Mouse (Mus musculus): Measurements from ENCODE around the gene Senp7. TPM values are rescaled to one million over a fixed set of nuclear protein-coding genes. Genes with fewer than 3 reads are reported as not detected.
A peak's percentile ranks its signal among the peaks of the same experiment; 100 is the strongest.
"Not testable (repeated sequence)": the region's sequence is repeated elsewhere in the genome, so short reads cannot be mapped to it uniquely, and the experiment has no call there.

The Senp7 gene
- total RNA-seq, 1 experiment from 2014 or later, result 127 TPM

- ATAC-seq (ENCODE audit: extremely low read depth, insufficient number of reproducible peaks, low FRiP score, poor library complexity, severe bottlenecking), result no peak
These were observed 69.4 kb downstream of the Senp7 start for GRCm38 (mm10) chr16:56117327-56118180.

- ATAC-seq (ENCODE audit: extremely low read depth, insufficient number of reproducible peaks, low FRiP score, poor library complexity, severe bottlenecking), result no peak
These were observed 74.4 kb downstream of the Senp7 start for GRCm38 (mm10) chr16:56122517-56122916.

- no peak for ATAC-seq (ENCODE audit: extremely low read depth, insufficient number of reproducible peaks, low FRiP score, poor library complexity, severe bottlenecking)
These were observed 75.9 kb downstream of the Senp7 start for GRCm38 (mm10) chr16:56124045-56124444.

- ATAC-seq (ENCODE audit: extremely low read depth, insufficient number of reproducible peaks, low FRiP score, poor library complexity, severe bottlenecking), result peak; percentile 70; the same call in 1 of the 2 replicates
These were observed 83.5 kb downstream of the Senp7 start for GRCm38 (mm10) chr16:56131666-56132065.

GRCm38 (mm10) chr16:56134149-56134548, 86.0 kb downstream of the Senp7 start:
- no peak for ATAC-seq (ENCODE audit: extremely low read depth, insufficient number of reproducible peaks, low FRiP score, poor library complexity, severe bottlenecking)

GRCm38 (mm10) chr16:56137672-56138071, 89.5 kb downstream of the Senp7 start:
- ATAC-seq (ENCODE audit: extremely low read depth, insufficient number of reproducible peaks, low FRiP score, poor library complexity, severe bottlenecking), result not testable (repeated sequence)

- no peak for ATAC-seq (ENCODE audit: extremely low read depth, insufficient number of reproducible peaks, low FRiP score, poor library complexity, severe bottlenecking)
These were observed 91.8 kb downstream of the Senp7 start for GRCm38 (mm10) chr16:56139921-56140320.

GRCm38 (mm10) chr16:56144876-56145555, 96.9 kb downstream of the Senp7 start:
- ATAC-seq (ENCODE audit: extremely low read depth, insufficient number of reproducible peaks, low FRiP score, poor library complexity, severe bottlenecking), result no peak

- no peak for ATAC-seq (ENCODE audit: extremely low read depth, insufficient number of reproducible peaks, low FRiP score, poor library complexity, severe bottlenecking)
These were observed 99.5 kb downstream of the Senp7 start for GRCm38 (mm10) chr16:56147679-56148078.

- ATAC-seq (ENCODE audit: extremely low read depth, insufficient number of reproducible peaks, low FRiP score, poor library complexity, severe bottlenecking), result no peak
These were observed 115.3 kb downstream of the Senp7 start for GRCm38 (mm10) chr16:56163466-56163865.

- ATAC-seq (ENCODE audit: extremely low read depth, insufficient number of reproducible peaks, low FRiP score, poor library complexity, severe bottlenecking), result no peak
These were observed 122.1 kb downstream of the Senp7 start for GRCm38 (mm10) chr16:56170247-56170646.

- ATAC-seq (ENCODE audit: extremely low read depth, insufficient number of reproducible peaks, low FRiP score, poor library complexity, severe bottlenecking), result no peak
These were observed 127.9 kb downstream of the Senp7 start for GRCm38 (mm10) chr16:56175867-56176581.

- ATAC-seq (ENCODE audit: extremely low read depth, insufficient number of reproducible peaks, low FRiP score, poor library complexity, severe bottlenecking), result no peak
These were observed 138.7 kb downstream of the Senp7 start for GRCm38 (mm10) chr16:56186863-56187262.

GRCm38 (mm10) chr16:56188198-56188597, 140.1 kb downstream of the Senp7 start:
- ATAC-seq (ENCODE audit: extremely low read depth, insufficient number of reproducible peaks, low FRiP score, poor library complexity, severe bottlenecking), result no peak

GRCm38 (mm10) chr16:56204051-56204450, 155.9 kb downstream of the Senp7 start, which contains the start of gene Impg2:
Gene Impg2 (plus strand): TSS chr16:56204313.
- ATAC-seq (ENCODE audit: extremely low read depth, insufficient number of reproducible peaks, low FRiP score, poor library complexity, severe bottlenecking), result no peak

GRCm38 (mm10) chr16:56212740-56213139, 164.6 kb downstream of the Senp7 start:
- no peak for ATAC-seq (ENCODE audit: extremely low read depth, insufficient number of reproducible peaks, low FRiP score, poor library complexity, severe bottlenecking)

- no peak for ATAC-seq (ENCODE audit: extremely low read depth, insufficient number of reproducible peaks, low FRiP score, poor library complexity, severe bottlenecking)
These were observed 179.5 kb downstream of the Senp7 start for GRCm38 (mm10) chr16:56227686-56228085.

GRCm38 (mm10) chr16:56229455-56229854, 181.3 kb downstream of the Senp7 start:
- no peak for ATAC-seq (ENCODE audit: extremely low read depth, insufficient number of reproducible peaks, low FRiP score, poor library complexity, severe bottlenecking)

GRCm38 (mm10) chr16:56231300-56231699, 183.2 kb downstream of the Senp7 start:
- ATAC-seq (ENCODE audit: extremely low read depth, insufficient number of reproducible peaks, low FRiP score, poor library complexity, severe bottlenecking), result no peak
